Mouse (Mus musculus) kidney, adult 2 months (tissue): Measurements from ENCODE around the gene Heatr4. TPM values are rescaled to one million over a fixed set of nuclear protein-coding genes. Genes with fewer than 3 reads are reported as not detected.
"Not testable (repeated sequence)": the region's sequence is repeated elsewhere in the genome, so short reads cannot be mapped to it uniquely, and the experiment has no call there.

Experiments
- DNase-seq: peaks from one replicate; pipeline ENCODE4 v3.0.0; 2021
- H3K27ac ChIP-seq: fragments of 200-500 bp; 2 replicates; pipeline ENCODE4 v1.5.1; 2012; ENCODE audit warnings: low read depth, low read length, control low read depth, inconsistent platforms; ENCODE audit not compliant: insufficient read depth
- H3K27me3 ChIP-seq: fragments of 200-500 bp; replicated peaks from 2 replicates; pipeline ENCODE4 v1.6.1; 2012; ENCODE audit warnings: mild to moderate bottlenecking, moderate library complexity, low read length, inconsistent platforms; ENCODE audit not compliant: control insufficient read depth, insufficient read depth
- H3K36me3 ChIP-seq: fragments of 200-500 bp; 2 replicates; pipeline ENCODE4 v1.6.1; 2012; ENCODE audit warnings: mild to moderate bottlenecking, moderate library complexity, low read length, inconsistent platforms; ENCODE audit not compliant: control insufficient read depth, insufficient read depth
- H3K4me1 ChIP-seq: fragments of 200-500 bp; 2 replicates; pipeline ENCODE4 v1.6.1; 2011; ENCODE audit warnings: low read length; ENCODE audit not compliant: control insufficient read depth, insufficient read depth
- H3K4me3 ChIP-seq: fragments of 200-500 bp; 2 replicates; pipeline ENCODE4 v1.5.1; 2011; ENCODE audit warnings: mild to moderate bottlenecking, low read depth, low read length, control low read depth; ENCODE audit not compliant: insufficient read depth
- CTCF ChIP-seq: fragments of 200-500 bp; conservative IDR thresholded peaks from 2 replicates; pipeline ENCODE4 v1.5.1; 2011; ENCODE audit warnings: low read depth, mild to moderate bottlenecking, control low read depth, low read length, moderate library complexity, mixed read lengths; ENCODE audit not compliant: insufficient read depth, insufficient read length
- POLR2A ChIP-seq: fragments of 200-500 bp; IDR thresholded peaks from one replicate; pipeline ENCODE4 v1.6.1; 2011; ENCODE audit warnings: low read depth, low read length, control low read depth
- WGBS: fragments of 180-500 bp; shearing (Covaris S2); methylation state at CpG from one replicate; pipeline ENCODE4 v1.1.7; 2018; 5-methylcytosine and 5-hydroxymethylcytosine counted together
- polyA plus RNA-seq: library from polyadenylated mRNA; depleted of rRNA; stranded (reverse); fragments of >200 nt; gene quantifications from 2 replicates; pipeline ENCODE4 v1.2.3, GENCODE M21; 2012

Heatr4 gene
- polyA plus RNA-seq, 1 experiment, result not detected

DNA sequence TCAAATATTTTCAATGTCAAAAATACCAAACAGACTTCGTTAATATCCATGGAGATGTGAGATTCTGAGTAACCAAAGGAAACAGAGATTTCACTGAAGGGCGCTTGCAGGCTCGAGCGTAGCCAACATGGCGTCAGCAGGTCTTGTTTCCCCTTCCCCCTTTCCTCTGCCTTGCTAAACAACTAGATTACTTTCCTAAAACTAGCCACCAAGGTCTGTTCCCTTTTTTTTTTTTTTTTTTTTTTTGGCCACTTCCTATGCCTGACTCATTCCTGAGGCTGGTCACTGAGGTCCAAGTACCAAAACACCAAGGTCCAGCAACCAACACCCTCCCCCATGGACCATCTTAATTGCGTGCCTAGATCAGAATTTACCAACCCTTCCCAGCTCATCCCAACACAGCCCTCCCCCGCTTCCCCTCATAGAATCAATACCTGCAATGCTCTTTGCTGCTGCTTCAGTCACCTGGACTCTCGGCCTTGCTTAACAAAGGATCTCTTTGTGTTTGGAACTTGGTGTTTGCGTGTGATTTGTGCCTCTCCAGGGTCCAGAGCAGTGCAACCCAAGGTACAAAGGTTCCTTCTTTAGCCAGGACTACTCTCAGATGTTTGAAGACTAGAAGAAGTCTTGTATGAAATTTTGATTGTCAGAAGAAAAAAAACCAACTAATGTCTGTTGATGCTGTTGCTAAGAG lies 38.5 kb upstream of the Heatr4 start:
- Histone ChIP-seq H3K36me3 (no peaks in the 10 kb centered on the region), H3K27me3 (no peaks in the 10 kb centered on the region), H3K27ac (no peak overlapping the region), H3K4me3 (no peak overlapping the region), H3K4me1 (peaks cover 3% of the 10 kb centered on the region)
- peak; percentile 68 for DNase-seq
- no peak for TF ChIP-seq POLR2A
- WGBS, result 77% methylated on average over 9 of the region's 9 CpGs

DNA sequence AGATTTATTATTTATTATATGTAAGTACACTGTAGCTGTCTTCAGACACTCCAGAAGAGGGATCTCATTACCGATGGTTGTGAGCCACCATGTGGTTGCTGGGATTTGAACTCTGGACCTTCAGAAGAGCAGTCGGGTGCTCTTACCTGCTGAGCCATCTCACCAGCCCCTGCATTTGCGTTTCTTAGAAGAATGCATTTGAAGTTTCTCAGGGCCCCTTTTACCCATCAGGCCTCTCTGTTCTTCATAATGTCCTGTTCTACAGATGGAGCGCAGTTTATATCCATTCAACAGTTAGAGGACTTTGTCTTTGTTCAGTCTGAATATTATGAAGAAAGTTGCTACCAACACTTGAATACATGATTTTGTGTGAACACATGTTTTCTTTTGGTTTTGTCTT lies 37.6 kb upstream of the Heatr4 start:
- not testable (repeated sequence) for H3K4me1 ChIP-seq, H3K27ac ChIP-seq, H3K36me3 ChIP-seq, H3K4me3 ChIP-seq, H3K27me3 ChIP-seq, DNase-seq
- WGBS, result 76% methylated on average over 4 of the region's 4 CpGs

GRCm38 (mm10) chr12:84020528-84020927 lies 35.9 kb upstream of the Heatr4 start:
- not testable (repeated sequence) for H3K27ac ChIP-seq, H3K36me3 ChIP-seq, H3K4me3 ChIP-seq, H3K27me3 ChIP-seq, H3K4me1 ChIP-seq
- DNase-seq, result peak; percentile 97
- 20% methylated on average over 7 of the region's 7 CpGs for WGBS

GRCm38 (mm10) chr12:84013701-84014100 lies 29.0 kb upstream of the Heatr4 start:
- TF ChIP-seq CTCF (no peak), POLR2A (no peak)
- H3K4me1 ChIP-seq, result peaks cover 8% of the 10 kb centered on the region; the same call in 1 of the 2 replicates
- no peak overlapping the region for H3K4me3 ChIP-seq
- DNase-seq, result no peak
- no peaks in the 10 kb centered on the region for H3K27me3 ChIP-seq
- no peaks in the 10 kb centered on the region for H3K36me3 ChIP-seq
- H3K27ac ChIP-seq, result no peak overlapping the region
- WGBS, result 86% methylated on average over 7 of the region's 7 CpGs

- 75% methylated on average over 6 of the region's 6 CpGs for WGBS
- Histone ChIP-seq H3K27ac (no peak overlapping the region), H3K4me3 (no peak overlapping the region), H3K4me1 (peaks cover 11% of the 10 kb centered on the region; the same call in 1 of the 2 replicates), H3K36me3 (no peaks in the 10 kb centered on the region), H3K27me3 (no peaks in the 10 kb centered on the region)
- TF ChIP-seq CTCF, result no peak
- no peak for TF ChIP-seq POLR2A
- DNase-seq, result no peak
These were observed 28.5 kb upstream of the Heatr4 start for GRCm38 (mm10) chr12:84013130-84013529.

- no peaks in the 10 kb centered on the region for H3K36me3 ChIP-seq
- no peak overlapping the region for H3K4me3 ChIP-seq
- peak; percentile 98 for DNase-seq
- no peak for TF ChIP-seq CTCF
- TF ChIP-seq POLR2A, result no peak
- H3K27me3 ChIP-seq, result no peaks in the 10 kb centered on the region
- WGBS, result 18% methylated on average over 12 of the region's 12 CpGs
- peaks cover 11% of the 10 kb centered on the region; the same call in 1 of the 2 replicates for H3K4me1 ChIP-seq
- H3K27ac ChIP-seq, result no peak overlapping the region
These were observed 26.8 kb upstream of the Heatr4 start for GRCm38 (mm10) chr12:84011251-84012040.

DNA sequence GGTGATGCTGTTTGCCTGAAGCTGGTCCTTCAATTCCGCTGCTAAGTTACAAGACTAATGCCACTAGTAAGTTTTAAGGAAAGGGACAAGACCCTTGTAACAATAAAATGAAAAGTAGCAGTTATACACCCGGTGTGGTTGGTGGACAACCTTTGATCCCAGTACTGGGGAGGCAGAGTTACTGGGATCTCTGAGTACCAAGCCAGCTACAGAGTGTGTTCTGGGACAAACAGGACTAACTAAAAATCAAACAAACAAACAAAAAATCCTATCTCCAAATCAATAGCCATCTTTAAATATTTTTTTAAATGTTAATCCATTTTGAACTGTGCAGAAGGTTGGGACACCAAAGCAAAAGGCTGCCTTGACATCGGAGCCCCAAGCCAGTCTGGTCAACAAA lies 25.5 kb upstream of the Heatr4 start:
- WGBS, result 69% methylated on average over 3 of the region's 3 CpGs

More for the DNA sequence above, 25.5 kb upstream of the Heatr4 start:
- peaks cover 11% of the 10 kb centered on the region; the same call in 1 of the 2 replicates for H3K4me1 ChIP-seq
- no peak overlapping the region for H3K27ac ChIP-seq
- no peak overlapping the region; the same call in 1 of the 2 replicates for H3K4me3 ChIP-seq
- H3K36me3 ChIP-seq, result no peaks in the 10 kb centered on the region
- TF ChIP-seq POLR2A (no peak), CTCF (no peak)
- H3K27me3 ChIP-seq, result no peaks in the 10 kb centered on the region
- peak; percentile 47 for DNase-seq
